Mouse (Mus musculus): ENCODE measurements around the gene Alg2. TPM values are rescaled to one million over a fixed set of nuclear protein-coding genes. Genes with fewer than 3 reads are reported as not detected.
A peak's percentile ranks its signal among the peaks of the same experiment; 100 is the strongest.

Alg2 gene
- polyA plus RNA-seq, 1 experiment from 2014 or later = 59.2 TPM

- no peak overlapping the region for H3K27ac ChIP-seq
- H3K36me3 ChIP-seq = no peaks in the 10 kb centered on the region
- H3K9ac ChIP-seq = no peak overlapping the region
- no peak overlapping the region for H3K4me2 ChIP-seq
- H3K4me3 ChIP-seq (replicated peaks) = no peak overlapping the region
- no peak for ATAC-seq (ENCODE audit: insufficient read depth, low FRiP score, low read depth)
- 68% methylated on average over 8 of the region's 8 CpGs for WGBS
- H3K9me3 ChIP-seq = no peaks in the 10 kb centered on the region
- H3K27me3 ChIP-seq (replicated peaks) = no peaks in the 10 kb centered on the region
- 0 out of 2 replicates have a peak, but pooled peaks cover 4% of the 10 kb centered on the region for H3K4me1 ChIP-seq
Observed at GRCm38 (mm10) chr4:47493456-47493855, 19.3 kb upstream of the Alg2 start.

- WGBS = 52% methylated on average over 12 of the region's 12 CpGs
- ATAC-seq (ENCODE audit: insufficient read depth, low FRiP score, low read depth) = no peak
- Histone ChIP-seq H3K9ac (no peak overlapping the region), H3K27ac (no peak overlapping the region), H3K4me3 (replicated peaks) (no peak overlapping the region), H3K36me3 (no peaks in the 10 kb centered on the region), H3K4me1 (0 out of 2 replicates have a peak, but pooled peaks cover 4% of the 10 kb centered on the region), H3K9me3 (no peaks in the 10 kb centered on the region), H3K27me3 (replicated peaks) (no peaks in the 10 kb centered on the region), H3K4me2 (no peak overlapping the region)
Observed at GRCm38 (mm10) chr4:47492311-47493086, 18.4 kb upstream of the Alg2 start.

- 0 out of 2 replicates have a peak, but pooled peaks cover 4% of the 10 kb centered on the region for H3K4me1 ChIP-seq
- H3K36me3 ChIP-seq = no peaks in the 10 kb centered on the region
- ATAC-seq (ENCODE audit: insufficient read depth, low FRiP score, low read depth) = no peak
- no peak overlapping the region for H3K4me2 ChIP-seq
- H3K9ac ChIP-seq = no peak overlapping the region
- H3K4me3 ChIP-seq (replicated peaks) = no peak overlapping the region
- no peaks in the 10 kb centered on the region for H3K27me3 ChIP-seq (replicated peaks)
- H3K27ac ChIP-seq = no peak overlapping the region
- no peaks in the 10 kb centered on the region for H3K9me3 ChIP-seq
- 72% methylated on average over 6 of the region's 6 CpGs for WGBS
Observed at GRCm38 (mm10) chr4:47491243-47491642, 17.1 kb upstream of the Alg2 start.

GRCm38 (mm10) chr4:47480576-47480975 lies 6.4 kb upstream of the Alg2 start:
- WGBS = 93% methylated on average over 9 of the region's 9 CpGs
- Histone ChIP-seq H3K9ac (no peak overlapping the region), H3K4me1 (peaks cover 9% of the 10 kb centered on the region; the same call in 1 of the 2 replicates), H3K27ac (no peak overlapping the region), H3K4me2 (no peak overlapping the region), H3K9me3 (no peaks in the 10 kb centered on the region), H3K27me3 (replicated peaks) (no peaks in the 10 kb centered on the region), H3K4me3 (replicated peaks) (no peak overlapping the region), H3K36me3 (peaks cover 35% of the 10 kb centered on the region)
- ATAC-seq (ENCODE audit: insufficient read depth, low FRiP score, low read depth) = no peak

GRCm38 (mm10) chr4:47480095-47480494 lies 6.0 kb upstream of the Alg2 start:
- no peak overlapping the region for H3K27ac ChIP-seq
- 94% methylated on average over 13 of the region's 13 CpGs for WGBS
- no peaks in the 10 kb centered on the region for H3K9me3 ChIP-seq
- no peak for ATAC-seq (ENCODE audit: insufficient read depth, low FRiP score, low read depth)
- no peaks in the 10 kb centered on the region for H3K27me3 ChIP-seq (replicated peaks)
- no peak overlapping the region for H3K4me2 ChIP-seq
- H3K36me3 ChIP-seq = peaks cover 35% of the 10 kb centered on the region
- no peak overlapping the region for H3K4me3 ChIP-seq (replicated peaks)
- no peak overlapping the region for H3K9ac ChIP-seq
- H3K4me1 ChIP-seq = peaks cover 12% of the 10 kb centered on the region; the same call in 1 of the 2 replicates

GRCm38 (mm10) chr4:47477539-47477938 lies 3.4 kb upstream of the Alg2 start:
- Histone ChIP-seq H3K27ac (no peak overlapping the region), H3K36me3 (peaks cover 28% of the 10 kb centered on the region), H3K9me3 (no peaks in the 10 kb centered on the region), H3K4me3 (replicated peaks) (no peak overlapping the region), H3K4me1 (peaks cover 17% of the 10 kb centered on the region; the same call in 1 of the 2 replicates), H3K27me3 (replicated peaks) (no peaks in the 10 kb centered on the region), H3K9ac (no peak overlapping the region), H3K4me2 (no peak overlapping the region)
- 92% methylated on average over 6 of the region's 6 CpGs for WGBS
- ATAC-seq (ENCODE audit: insufficient read depth, low FRiP score, low read depth) = no peak

- 13% methylated on average over 31 of the region's 31 CpGs for WGBS
Observed at GRCm38 (mm10) chr4:47474730-47475643, 854 bp upstream of the Alg2 start.

GRCm38 (mm10) chr4:47473586-47473967 lies 556 bp downstream of the Alg2 start:
- Histone ChIP-seq H3K4me1 (peaks cover 17% of the 10 kb centered on the region; the same call in 1 of the 2 replicates), H3K4me2 (peak overlapping the region; percentile 55), H3K9me3 (no peaks in the 10 kb centered on the region), H3K27ac (peak overlapping the region; percentile 97), H3K27me3 (replicated peaks) (no peaks in the 10 kb centered on the region), H3K4me3 (replicated peaks) (peak overlapping the region; percentile 80), H3K9ac (peak overlapping the region; percentile 75), H3K36me3 (peaks cover 48% of the 10 kb centered on the region)
- ATAC-seq (ENCODE audit: insufficient read depth, low FRiP score, low read depth) = peak; percentile 1; the same call in 1 of the 2 replicates
- WGBS = 5% methylated on average over 7 of the region's 14 CpGs

More at GRCm38 (mm10) chr4:47474730-47475643, 854 bp upstream of the Alg2 start:
- peak overlapping the region; percentile 72 for H3K9ac ChIP-seq
- peak overlapping the region; percentile 55 for H3K4me2 ChIP-seq
- H3K4me3 ChIP-seq (replicated peaks) = peak overlapping the region; percentile 80
- no peaks in the 10 kb centered on the region for H3K9me3 ChIP-seq
- peaks cover 34% of the 10 kb centered on the region for H3K36me3 ChIP-seq
- peak; percentile 6 for ATAC-seq (ENCODE audit: insufficient read depth, low FRiP score, low read depth)
- peak overlapping the region; percentile 97 for H3K27ac ChIP-seq
- H3K4me1 ChIP-seq = peaks cover 17% of the 10 kb centered on the region; the same call in 1 of the 2 replicates
- no peaks in the 10 kb centered on the region for H3K27me3 ChIP-seq (replicated peaks)

GRCm38 (mm10) chr4:47467196-47467595 lies 6.9 kb downstream of the Alg2 start:
- Histone ChIP-seq H3K27me3 (replicated peaks) (no peaks in the 10 kb centered on the region), H3K4me2 (no peak overlapping the region), H3K4me1 (no peaks in the 10 kb centered on the region), H3K27ac (no peak overlapping the region), H3K9me3 (no peaks in the 10 kb centered on the region), H3K4me3 (replicated peaks) (no peak overlapping the region), H3K36me3 (peaks cover 51% of the 10 kb centered on the region), H3K9ac (no peak overlapping the region)
- no peak for ATAC-seq (ENCODE audit: insufficient read depth, low FRiP score, low read depth)
- 77% methylated on average over 2 of the region's 2 CpGs for WGBS

GRCm38 (mm10) chr4:47449586-47450522 lies 24.3 kb downstream of the Alg2 start:
- Histone ChIP-seq H3K4me2 (no peak overlapping the region), H3K36me3 (no peaks in the 10 kb centered on the region), H3K27me3 (replicated peaks) (no peaks in the 10 kb centered on the region), H3K9ac (no peak overlapping the region), H3K27ac (no peak overlapping the region), H3K4me3 (replicated peaks) (no peak overlapping the region), H3K4me1 (no peaks in the 10 kb centered on the region), H3K9me3 (no peaks in the 10 kb centered on the region)
- ATAC-seq (ENCODE audit: insufficient read depth, low FRiP score, low read depth) = no peak
- WGBS = 33% methylated on average over 18 of the region's 18 CpGs

- no peaks in the 10 kb centered on the region for H3K4me1 ChIP-seq
- no peak overlapping the region for H3K4me3 ChIP-seq (replicated peaks)
- 51% methylated on average over 5 of the region's 5 CpGs for WGBS
- H3K9me3 ChIP-seq = no peaks in the 10 kb centered on the region
- no peak overlapping the region for H3K9ac ChIP-seq
- no peak overlapping the region for H3K4me2 ChIP-seq
- no peaks in the 10 kb centered on the region for H3K36me3 ChIP-seq
- H3K27ac ChIP-seq = no peak overlapping the region
- no peak for ATAC-seq (ENCODE audit: insufficient read depth, low FRiP score, low read depth)
- no peaks in the 10 kb centered on the region for H3K27me3 ChIP-seq (replicated peaks)
Observed at GRCm38 (mm10) chr4:47449116-47449515, 25.0 kb downstream of the Alg2 start.
